In genomic region chr14:29935516-29935915, GRCm38 (mm10) we compare ENCODE assay signal across 21 mouse cellular contexts. TPM values are rescaled to one million over a fixed set of nuclear protein-coding genes. Genes with fewer than 3 reads are reported as not detected.
DNase-seq lines count a peak whose midpoint lies in the region; ATAC-seq and TF ChIP-seq lines count a peak whose summit lies in the region.
"Had no signal": no experiment of that assay in that cellular context is flagged by ENCODE, and none has a peak within 500 bp of the region (broad histone marks: within the 10 kb centered on the region; RNA-seq: fewer than 3 reads in every experiment).

No protein-coding gene starts in this region.

- no peaks in the 10 kb centered on the region for H3K27me3 ChIP-seq in hindbrain, postnatal 0 days (ENCODE audit: insufficient read depth, low read length)
- H3K27me3 ChIP-seq in hindbrain, embryonic 14.5 days (ENCODE audit: control insufficient read depth, insufficient read depth, low read length): no peaks in the 10 kb centered on the region
- H3K27me3 ChIP-seq: embryonic facial prominence, embryonic 13.5 days; hindbrain, embryonic 15.5 days had no signal

- no peak overlapping the region for H3K27ac ChIP-seq in hindbrain, postnatal 0 days
- H3K27ac ChIP-seq in hindbrain, embryonic 14.5 days: no peak overlapping the region
- H3K27ac ChIP-seq: embryonic facial prominence, embryonic 13.5 days; forebrain, embryonic 12.5 days; heart, embryonic 10.5 days; hindbrain, embryonic 15.5 days had no signal

- peak; percentile 18 for DNase-seq in adrenal gland, adult 2 months
- DNase-seq in adrenal gland, adult 18-20 months (ENCODE audit: low spot score in 2 of 2): no peak
- peak; percentile 69 to 74 for DNase-seq in cerebellum, postnatal 14 days
- DNase-seq in cerebellum, adult 18-20 months: no peak
- DNase-seq in hindbrain, postnatal 0 days (ENCODE audit: low spot score): peak; percentile 53
- DNase-seq in hindbrain, embryonic 14.5 days (ENCODE audit: low spot score): no peak
- peak; percentile 6 to 27 for DNase-seq in adrenal gland, postnatal 36 days
- DNase-seq in layer of hippocampus, postnatal 14 days (ENCODE audit: low spot score in 2 of 2): no peak
- DNase-seq: cerebellum, adult 9-11 months; gastrocnemius, postnatal 10 days; heart, adult 18-20 months; heart, postnatal 10 days; heart, postnatal 4 days; kidney, adult 8-10 months had no signal

- TF ChIP-seq CTCF in hindbrain, postnatal 0 days (IDR thresholded peaks at IDR 0.05; ENCODE audit: low read depth): no peak

- H3K4me1 ChIP-seq in hindbrain, postnatal 0 days (ENCODE audit: insufficient read depth, low read length): no peaks in the 10 kb centered on the region; the same call in 1 of the 2 replicates
- no peaks in the 10 kb centered on the region for H3K4me1 ChIP-seq in hindbrain, embryonic 14.5 days (replicated peaks; ENCODE audit: control insufficient read depth, insufficient read depth, low read length)

- H3K9me3 ChIP-seq in hindbrain, postnatal 0 days (ENCODE audit: low read length): no peaks in the 10 kb centered on the region
- H3K9me3 ChIP-seq in hindbrain, embryonic 14.5 days (ENCODE audit: control insufficient read depth, low read length): no peaks in the 10 kb centered on the region
- H3K9me3 ChIP-seq: embryonic facial prominence, embryonic 13.5 days; forebrain, embryonic 12.5 days; heart, embryonic 10.5 days; hindbrain, embryonic 15.5 days had no signal

- no peak overlapping the region for H3K4me3 ChIP-seq in hindbrain, postnatal 0 days (ENCODE audit: low read length)
- H3K4me3 ChIP-seq in hindbrain, embryonic 14.5 days (replicated peaks; ENCODE audit: low read length): no peak overlapping the region
- H3K4me3 ChIP-seq: embryonic facial prominence, embryonic 13.5 days; forebrain, embryonic 12.5 days; heart, embryonic 10.5 days; hindbrain, embryonic 15.5 days had no signal

- H3K9ac ChIP-seq in hindbrain, postnatal 0 days (replicated peaks; ENCODE audit: low read length): no peak overlapping the region
- H3K9ac ChIP-seq in hindbrain, embryonic 14.5 days: no peak overlapping the region
- H3K9ac ChIP-seq: embryonic facial prominence, embryonic 13.5 days; forebrain, embryonic 12.5 days; hindbrain, embryonic 15.5 days had no signal

- H3K4me2 ChIP-seq in hindbrain, postnatal 0 days (ENCODE audit: low read depth, low read length): no peak overlapping the region
- no peak overlapping the region for H3K4me2 ChIP-seq in hindbrain, embryonic 14.5 days (replicated peaks)
- H3K4me2 ChIP-seq: embryonic facial prominence, embryonic 13.5 days; forebrain, embryonic 12.5 days; hindbrain, embryonic 15.5 days had no signal

- H3K36me3 ChIP-seq in hindbrain, postnatal 0 days (ENCODE audit: insufficient read depth, low read length): no peaks in the 10 kb centered on the region
- no peaks in the 10 kb centered on the region for H3K36me3 ChIP-seq in hindbrain, embryonic 14.5 days (replicated peaks; ENCODE audit: control insufficient read depth, insufficient read depth)
- H3K36me3 ChIP-seq: embryonic facial prominence, embryonic 13.5 days; forebrain, embryonic 12.5 days; heart, embryonic 10.5 days; hindbrain, embryonic 15.5 days had no signal

- ATAC-seq in hindbrain, postnatal 0 days: 0 out of 2 replicates have a peak, but pooled peaks have one; percentile 24
- ATAC-seq in hindbrain, embryonic 14.5 days (ENCODE audit: low FRiP score): no peak
- ATAC-seq: forebrain, embryonic 16.5 days; inflammation-experienced regulatory T-cells, adult 6 months; intestine, postnatal 0 days had no signal

- WGBS in hindbrain, postnatal 0 days: 26% methylated on average over 5 of the region's 5 CpGs
- 39% methylated on average over 5 of the region's 5 CpGs for WGBS in hindbrain, embryonic 14.5 days

RNA-seq across cellular contexts. Expression of gene Selenok, which starts 32.6 kb away (rescaled TPM):
- 100 to 1,000 TPM in 1 of 2 experiments, 10 to 100 TPM in 1; 78.3 to 122 TPM for total RNA-seq in adrenal gland, adult 2 months (2021)
- 3.8 and 5.5 TPM in 2 replicates for polyA plus RNA-seq in adrenal gland, adult 2 months (2012; rRNA removed)
- total RNA-seq in adrenal gland, adult 18-20 months (2021): 100 to 1,000 TPM; 124 to 129 TPM
- total RNA-seq in hindbrain, postnatal 0 days (2014; rRNA removed): 47.9 and 73.1 TPM in 2 replicates
- 429 and 448 TPM in 2 replicates for polyA plus RNA-seq in hindbrain, postnatal 0 days (2015; fragmentation: Nextera tagmentation; extraction: Ambion mirVana)
- polyA plus RNA-seq in hindbrain, embryonic 14.5 days (2014; fragmentation: Nextera tagmentation; extraction: Ambion mirVana): 320 and 331 TPM in 2 replicates
- 100 to 1,000 TPM; 118 to 119 TPM for total RNA-seq in adrenal gland, postnatal 36 days (2021)
- 100 to 1,000 TPM; 136 to 149 TPM for total RNA-seq in layer of hippocampus, postnatal 14 days (2021)

RNA-seq across cellular contexts. Expression of gene Actr8, which starts 42.6 kb away (rescaled TPM):
- total RNA-seq in adrenal gland, adult 2 months (2021): 10 to 100 TPM; 55.7 to 57.0 TPM
- 10.6 and 10.9 TPM in 2 replicates for polyA plus RNA-seq in adrenal gland, adult 2 months (2012; rRNA removed)
- 10 to 100 TPM; 48.4 to 56.0 TPM for total RNA-seq in adrenal gland, adult 18-20 months (2021)
- total RNA-seq in hindbrain, postnatal 0 days (2014; rRNA removed): 38.0 and 40.0 TPM in 2 replicates
- polyA plus RNA-seq in hindbrain, postnatal 0 days (2015; fragmentation: Nextera tagmentation; extraction: Ambion mirVana): 51.3 and 54.9 TPM in 2 replicates
- 60.0 and 61.6 TPM in 2 replicates for polyA plus RNA-seq in hindbrain, embryonic 14.5 days (2014; fragmentation: Nextera tagmentation; extraction: Ambion mirVana)
- total RNA-seq in adrenal gland, postnatal 36 days (2021): 10 to 100 TPM; 54.3 to 58.7 TPM
- 10 to 100 TPM; 71.7 to 74.3 TPM for total RNA-seq in layer of hippocampus, postnatal 14 days (2021)

Comparison
In these comparisons a context has a peak if more than half of its experiments do, and no peak if none do; other contexts are left out.
1. DNase-seq: peak in adrenal gland, adult 2 months (single experiment), cerebellum, postnatal 14 days (2 of 2), hindbrain, postnatal 0 days (single experiment) and adrenal gland, postnatal 36 days (2 of 2); none in adrenal gland, adult 18-20 months (0 of 2), cerebellum, adult 18-20 months (0 of 2), hindbrain, embryonic 14.5 days (single experiment) and layer of hippocampus, postnatal 14 days (0 of 2).